Mouse (Mus musculus) kidney, adult 2 months (tissue): ENCODE results near the gene Zc3h15. TPM values are rescaled to one million over a fixed set of nuclear protein-coding genes. Genes with fewer than 3 reads are reported as not detected.

Source experiments
- DNase-seq: peaks from one replicate; pipeline ENCODE4 v3.0.0; 2021
- H3K27ac ChIP-seq: fragments of 200-500 bp; 2 replicates; pipeline ENCODE4 v1.5.1; 2012; ENCODE audit warnings: low read depth, low read length, control low read depth, inconsistent platforms; ENCODE audit not compliant: insufficient read depth
- H3K27me3 ChIP-seq: fragments of 200-500 bp; replicated peaks from 2 replicates; pipeline ENCODE4 v1.6.1; 2012; ENCODE audit warnings: mild to moderate bottlenecking, moderate library complexity, low read length, inconsistent platforms; ENCODE audit not compliant: control insufficient read depth, insufficient read depth
- H3K36me3 ChIP-seq: fragments of 200-500 bp; 2 replicates; pipeline ENCODE4 v1.6.1; 2012; ENCODE audit warnings: mild to moderate bottlenecking, moderate library complexity, low read length, inconsistent platforms; ENCODE audit not compliant: control insufficient read depth, insufficient read depth
- H3K4me1 ChIP-seq: fragments of 200-500 bp; 2 replicates; pipeline ENCODE4 v1.6.1; 2011; ENCODE audit warnings: low read length; ENCODE audit not compliant: control insufficient read depth, insufficient read depth
- H3K4me3 ChIP-seq: fragments of 200-500 bp; 2 replicates; pipeline ENCODE4 v1.5.1; 2011; ENCODE audit warnings: mild to moderate bottlenecking, low read depth, low read length, control low read depth; ENCODE audit not compliant: insufficient read depth
- CTCF ChIP-seq: fragments of 200-500 bp; conservative IDR thresholded peaks from 2 replicates; pipeline ENCODE4 v1.5.1; 2011; ENCODE audit warnings: low read depth, mild to moderate bottlenecking, control low read depth, low read length, moderate library complexity, mixed read lengths; ENCODE audit not compliant: insufficient read depth, insufficient read length
- POLR2A ChIP-seq: fragments of 200-500 bp; IDR thresholded peaks from one replicate; pipeline ENCODE4 v1.6.1; 2011; ENCODE audit warnings: low read depth, low read length, control low read depth
- WGBS: fragments of 180-500 bp; shearing (Covaris S2); methylation state at CpG from one replicate; pipeline ENCODE4 v1.1.7; 2018; 5-methylcytosine and 5-hydroxymethylcytosine counted together
- polyA plus RNA-seq: library from polyadenylated mRNA; depleted of rRNA; stranded (reverse); fragments of >200 nt; gene quantifications from 2 replicates; pipeline ENCODE4 v1.2.3, GENCODE M21; 2012

Gene Zc3h15
- polyA plus RNA-seq, 1 experiment, result 25.2 TPM

DNA sequence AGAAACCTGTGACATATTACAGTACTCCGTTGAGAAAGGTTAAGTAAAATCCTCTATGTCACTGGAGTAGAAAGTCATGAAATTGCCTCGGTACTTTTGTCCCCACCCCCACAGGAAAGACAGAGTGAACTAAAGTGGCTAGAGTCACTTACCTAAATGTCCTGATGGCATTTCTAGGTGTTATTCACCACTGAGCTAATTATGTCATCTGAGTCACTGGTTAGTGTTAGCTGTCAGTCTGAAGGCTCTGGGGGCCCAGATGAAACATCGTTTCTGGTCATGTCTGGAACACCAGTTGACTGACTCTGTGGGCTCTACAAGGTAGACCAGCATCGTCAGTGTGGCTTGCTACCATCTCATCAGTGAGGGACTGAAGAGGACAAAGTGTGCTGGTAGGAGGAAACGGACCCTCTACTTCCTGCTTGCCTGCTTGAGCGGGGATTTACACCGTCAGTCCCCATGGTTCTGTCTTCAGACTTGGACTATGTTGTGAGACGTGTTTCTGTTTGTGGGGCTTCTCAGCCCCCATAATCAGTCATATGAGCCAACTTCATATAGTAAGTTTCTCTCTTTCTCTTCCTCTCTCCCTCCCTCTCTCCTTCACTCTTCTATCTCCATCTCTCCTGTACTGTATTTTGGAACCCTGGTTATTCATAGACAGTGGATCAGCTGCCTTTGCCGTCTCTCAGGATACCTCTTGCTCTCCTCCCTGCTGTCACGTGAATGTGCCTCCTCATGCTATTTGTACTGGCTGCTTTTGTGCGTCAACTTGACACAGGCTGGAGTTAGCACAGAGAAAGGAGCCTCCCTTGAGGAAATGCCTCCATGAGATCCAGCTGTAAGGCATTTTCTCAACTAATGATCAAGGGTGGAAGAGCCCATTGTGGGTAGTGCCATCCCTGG is 51.4 kb downstream of the Zc3h15 start:
- H3K4me3 ChIP-seq, result no peak overlapping the region
- no peaks in the 10 kb centered on the region for H3K27me3 ChIP-seq
- no peak for DNase-seq
- TF ChIP-seq CTCF (no peak), POLR2A (no peak)
- 74% methylated on average over 11 of the region's 11 CpGs for WGBS
- no peak overlapping the region for H3K27ac ChIP-seq
- H3K36me3 ChIP-seq, result no peaks in the 10 kb centered on the region
- H3K4me1 ChIP-seq, result peaks cover 8% of the 10 kb centered on the region; the same call in 1 of the 2 replicates

DNA sequence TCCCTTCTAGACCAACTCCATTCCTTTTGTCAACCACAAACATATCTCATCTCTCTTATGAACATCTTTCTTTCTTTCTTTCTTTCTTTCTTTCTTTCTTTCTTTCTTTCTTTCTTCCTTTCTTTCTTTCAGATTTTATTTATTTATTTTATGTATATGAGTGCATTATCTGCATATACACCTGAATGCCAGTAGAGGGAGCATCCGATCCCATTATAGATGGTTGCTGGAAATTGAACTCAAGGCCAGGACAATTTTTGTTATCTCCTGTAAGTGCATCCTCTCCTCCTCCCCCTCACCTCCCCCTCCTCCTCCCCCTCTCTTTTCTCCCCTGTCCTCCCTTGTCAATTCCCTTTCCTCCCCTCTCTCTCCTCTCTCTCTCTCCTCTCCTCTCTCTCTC is 54.2 kb downstream of the Zc3h15 start:
- 75% methylated on average over 1 of the region's 1 CpGs for WGBS

DNA sequence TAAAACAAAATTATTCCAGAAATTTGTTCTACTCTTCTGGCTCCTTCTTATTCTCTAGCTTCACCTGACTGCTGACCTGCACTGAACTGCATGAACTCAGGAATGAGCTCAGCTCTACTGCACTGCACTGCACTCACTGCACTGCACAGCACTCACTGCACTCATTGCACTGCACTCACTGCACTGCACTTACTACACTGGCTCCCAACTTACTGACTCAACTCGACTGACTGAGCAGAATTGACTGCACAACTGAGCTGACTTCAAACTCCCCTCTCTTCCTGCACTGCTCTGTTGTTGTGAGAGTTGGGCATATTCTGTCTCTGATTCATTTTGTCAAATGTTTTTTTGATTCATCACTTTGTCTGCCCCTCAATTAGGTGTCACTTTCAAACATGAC is 55.1 kb downstream of the Zc3h15 start:
- H3K36me3 ChIP-seq, result no peaks in the 10 kb centered on the region
- no peaks in the 10 kb centered on the region for H3K4me1 ChIP-seq
- TF ChIP-seq CTCF, result no peak
- no peak for TF ChIP-seq POLR2A
- no peak overlapping the region for H3K4me3 ChIP-seq
- DNase-seq, result no peak
- no peak overlapping the region for H3K27ac ChIP-seq
- whole genome bisulfite sequencing, result 33% methylated on average over 1 of the region's 1 CpGs
- no peaks in the 10 kb centered on the region for H3K27me3 ChIP-seq

More for the DNA sequence above, 54.2 kb downstream of the Zc3h15 start:
- Histone ChIP-seq H3K4me3 (no peak overlapping the region), H3K27me3 (no peaks in the 10 kb centered on the region), H3K27ac (no peak overlapping the region), H3K36me3 (no peaks in the 10 kb centered on the region), H3K4me1 (0 out of 2 replicates have a peak, but pooled peaks cover 1% of the 10 kb centered on the region)
- TF ChIP-seq CTCF, result no peak; the same call in 1 of the 2 replicates
- TF ChIP-seq POLR2A, result no peak
- no peak for DNase-seq

DNA sequence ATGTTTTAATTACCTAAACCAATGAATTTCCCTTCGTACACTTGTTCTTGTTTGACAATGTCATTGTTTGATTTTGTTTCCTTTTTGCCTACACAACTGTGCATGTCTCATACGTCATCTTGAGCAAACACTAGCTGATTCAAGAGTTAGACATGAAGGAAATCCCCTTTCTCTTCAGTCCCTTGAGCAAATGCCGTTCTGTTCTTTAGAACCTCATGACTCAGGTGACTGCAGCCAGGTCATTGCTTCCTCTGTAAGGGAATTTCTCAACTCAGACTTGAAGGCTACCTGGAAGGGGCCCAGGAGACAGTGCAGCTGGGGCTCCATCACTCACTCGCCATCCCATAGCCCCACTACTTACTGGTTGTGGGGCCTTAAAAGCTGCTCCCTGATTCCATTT is 56.4 kb downstream of the Zc3h15 start:
- Histone ChIP-seq H3K36me3 (no peaks in the 10 kb centered on the region), H3K27ac (no peak overlapping the region), H3K4me3 (no peak overlapping the region), H3K4me1 (no peaks in the 10 kb centered on the region), H3K27me3 (no peaks in the 10 kb centered on the region)
- no peak for DNase-seq
- WGBS, result 65% methylated on average over 4 of the region's 4 CpGs
- no peak for TF ChIP-seq POLR2A
- no peak for TF ChIP-seq CTCF

GRCm38 (mm10) chr2:83702411-83702810 is 58.2 kb downstream of the Zc3h15 start:
- WGBS, result 91% methylated on average over 7 of the region's 7 CpGs
- H3K27ac ChIP-seq, result no peak overlapping the region
- TF ChIP-seq CTCF (no peak), POLR2A (no peak)
- H3K4me1 ChIP-seq, result 0 out of 2 replicates have a peak, but pooled peaks cover 3% of the 10 kb centered on the region
- no peak overlapping the region for H3K4me3 ChIP-seq
- H3K27me3 ChIP-seq, result no peaks in the 10 kb centered on the region
- no peak for DNase-seq
- H3K36me3 ChIP-seq, result no peaks in the 10 kb centered on the region

- Histone ChIP-seq H3K36me3 (no peaks in the 10 kb centered on the region), H3K27ac (no peak overlapping the region), H3K4me1 (peaks cover 14% of the 10 kb centered on the region; the same call in 1 of the 2 replicates), H3K27me3 (no peaks in the 10 kb centered on the region), H3K4me3 (no peak overlapping the region)
- 59% methylated on average over 9 of the region's 9 CpGs for WGBS
- TF ChIP-seq POLR2A, result no peak
- no peak for TF ChIP-seq CTCF
- no peak for DNase-seq
These were observed 61.4 kb downstream of the Zc3h15 start for GRCm38 (mm10) chr2:83705580-83706158.
